Mouse (Mus musculus) mesoderm, embryonic 11.5 days (tissue): ENCODE measurements around the gene Hapln4.

Experiments
- DNase-seq: peaks from one replicate; pipeline ENCODE4 v3.0.0-alpha.2; 2012; ENCODE audit warnings: low read depth, low spot score

Hapln4 gene

GRCm38 (mm10) chr8:70100241-70100640 is 17.0 kb downstream of the Hapln4 start:
- no peak for DNase-seq

GRCm38 (mm10) chr8:70104506-70104905 is 21.2 kb downstream of the Hapln4 start:
- peak; percentile 36 for DNase-seq

GRCm38 (mm10) chr8:70104922-70105321 is 21.7 kb downstream of the Hapln4 start:
- no peak for DNase-seq

- no peak for DNase-seq
These were observed 27.2 kb downstream of the Hapln4 start for GRCm38 (mm10) chr8:70110451-70110850.

GRCm38 (mm10) chr8:70111192-70111795 is 28.0 kb downstream of the Hapln4 start:
- DNase-seq = no peak

- peak; percentile 36 for DNase-seq
These were observed 29.3 kb downstream of the Hapln4 start for GRCm38 (mm10) chr8:70112401-70113016.

GRCm38 (mm10) chr8:70114488-70114887 is 31.2 kb downstream of the Hapln4 start:
- DNase-seq = no peak

- no peak for DNase-seq
These were observed 31.6 kb downstream of the Hapln4 start for GRCm38 (mm10) chr8:70114892-70115291.

- DNase-seq = peak; percentile 70
These were observed 34.4 kb downstream of the Hapln4 start for GRCm38 (mm10) chr8:70117611-70118010.

GRCm38 (mm10) chr8:70118726-70119700 is 35.8 kb downstream of the Hapln4 start:
- DNase-seq = peak; percentile 66

- peak; percentile 93 for DNase-seq
These were observed 37.4 kb downstream of the Hapln4 start, which contains the start of gene Ncan for GRCm38 (mm10) chr8:70120667-70121066. Gene Ncan, minus strand, starts transcription at chr8:70120873.

- DNase-seq = no peak
These were observed 39.6 kb downstream of the Hapln4 start for GRCm38 (mm10) chr8:70122863-70123262.

GRCm38 (mm10) chr8:70124992-70125391 is 41.7 kb downstream of the Hapln4 start:
- DNase-seq = no peak

- DNase-seq = no peak
These were observed 45.2 kb downstream of the Hapln4 start for GRCm38 (mm10) chr8:70128435-70128834.

GRCm38 (mm10) chr8:70129309-70129952 is 46.2 kb downstream of the Hapln4 start:
- no peak for DNase-seq

- DNase-seq = no peak
These were observed 46.8 kb downstream of the Hapln4 start for GRCm38 (mm10) chr8:70130066-70130465.

GRCm38 (mm10) chr8:70131166-70131883 is 48.1 kb downstream of the Hapln4 start, which contains the start of gene Nr2c2ap:
Gene Nr2c2ap, plus strand, starts transcription at chr8:70131333.
- DNase-seq = peak; percentile 94

GRCm38 (mm10) chr8:70134086-70134485 is 50.8 kb downstream of the Hapln4 start:
- no peak for DNase-seq

GRCm38 (mm10) chr8:70134931-70135330 is 51.7 kb downstream of the Hapln4 start:
- no peak for DNase-seq

GRCm38 (mm10) chr8:70136591-70136990 is 53.3 kb downstream of the Hapln4 start:
- DNase-seq = no peak

- DNase-seq = no peak
These were observed 54.6 kb downstream of the Hapln4 start for GRCm38 (mm10) chr8:70137890-70138289.
